Mouse (Mus musculus): ENCODE measurements around the gene Avpr1b.
"Not testable (repeated sequence)": the region's sequence is repeated elsewhere in the genome, so short reads cannot be mapped to it uniquely, and the experiment has no call there.

Avpr1b gene

DNA sequence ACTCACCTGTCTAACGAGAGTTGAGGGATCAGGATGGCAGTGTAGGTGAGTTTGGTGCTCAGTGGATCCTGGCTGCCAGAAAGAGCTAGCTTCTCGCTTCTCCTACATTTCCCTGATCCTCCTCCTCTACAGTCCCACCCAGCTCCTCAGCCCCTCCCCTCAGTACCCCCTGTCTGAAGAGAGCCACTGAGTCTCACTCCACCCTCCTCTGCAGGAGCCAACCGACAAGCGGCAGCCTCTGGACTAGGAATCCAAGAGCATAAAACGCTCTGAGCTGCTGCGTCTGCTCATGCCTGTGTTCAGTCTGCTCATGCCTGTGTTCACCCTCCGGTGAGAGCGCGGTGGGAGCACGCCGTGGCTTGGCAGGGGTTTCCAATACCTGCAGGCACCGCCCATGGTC is at the start of gene Avpr1b:
TSS of gene Avpr1b (plus strand) at position 335 of the 400 bp plus-strand sequence.
- DNase-seq: no peak

DNA sequence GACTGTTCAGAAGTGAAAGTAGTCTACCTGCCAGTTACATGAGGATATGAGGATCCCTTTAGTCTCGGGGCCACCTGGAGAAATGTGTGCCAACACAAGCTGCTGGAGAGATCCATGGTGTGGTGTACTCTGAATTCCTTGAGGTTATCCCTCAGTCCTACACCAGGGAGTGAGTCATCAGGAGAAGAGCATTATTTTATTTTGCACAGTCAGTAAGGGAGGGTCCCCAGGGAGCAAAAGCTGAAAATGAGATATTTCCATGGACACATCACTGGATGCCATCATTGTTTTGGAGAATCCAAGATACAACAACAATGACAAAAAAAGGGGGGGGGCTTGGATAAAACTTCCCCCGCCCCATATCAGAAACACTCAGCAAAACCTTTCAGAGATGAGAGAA is 47.1 kb upstream of the Avpr1b start:
- DNase-seq: no peak

DNA sequence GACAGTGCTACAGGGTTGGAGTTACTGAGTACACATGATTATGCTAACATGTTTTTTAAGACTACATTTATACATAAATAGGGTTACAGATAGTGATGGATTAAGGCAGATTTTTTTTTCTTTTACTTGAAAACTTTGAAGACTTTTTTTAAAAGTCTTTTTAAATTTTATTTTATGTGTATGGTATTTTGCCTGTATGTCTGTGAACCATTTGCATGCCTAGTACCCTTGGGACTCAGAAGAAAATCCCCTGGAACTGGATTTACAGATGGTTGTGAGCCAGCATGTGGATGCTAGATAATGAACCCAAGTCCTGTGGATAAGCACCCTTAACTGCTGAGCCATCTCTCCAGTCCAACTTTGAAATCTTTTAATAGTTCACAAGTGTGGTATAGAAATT is 45.6 kb upstream of the Avpr1b start:
- no peak for DNase-seq

DNA sequence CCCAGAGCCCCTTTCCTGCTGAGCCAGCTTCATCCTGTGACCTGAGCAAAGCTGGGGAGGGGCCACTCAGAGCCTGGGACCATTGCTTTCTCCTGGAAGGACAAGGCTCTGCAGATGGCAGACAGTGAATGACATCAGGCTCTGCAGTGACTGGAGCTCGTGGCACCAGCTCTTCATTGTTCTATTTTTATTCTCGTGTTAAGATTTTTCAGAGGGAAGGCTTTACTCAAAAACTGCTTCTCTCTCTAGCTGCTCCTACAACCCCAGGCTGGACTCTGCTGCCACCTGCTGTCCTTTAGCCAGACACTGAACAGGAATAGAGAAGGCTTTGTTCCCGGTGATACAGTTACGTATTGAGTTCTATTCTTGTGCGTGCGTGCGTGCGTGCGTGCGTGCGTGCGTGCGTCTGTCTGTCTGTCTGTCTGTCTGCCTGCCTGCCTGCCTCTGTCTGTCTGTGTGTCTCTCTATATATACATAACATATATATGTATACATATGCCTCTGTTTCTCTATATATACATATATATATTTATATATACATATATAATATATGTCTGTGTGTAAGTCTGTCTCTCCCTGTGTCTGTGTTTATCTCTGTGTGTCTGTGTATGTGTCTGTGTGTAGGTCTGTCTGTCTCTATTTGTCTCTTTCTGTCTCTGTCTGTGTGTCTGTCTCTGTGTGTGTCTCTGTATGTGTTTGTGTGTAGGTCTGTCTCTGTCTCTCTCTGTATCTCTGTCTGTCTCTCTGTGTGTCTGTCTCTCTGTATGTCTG is 43.8 kb upstream of the Avpr1b start:
- DNase-seq: peak; percentile 77

DNA sequence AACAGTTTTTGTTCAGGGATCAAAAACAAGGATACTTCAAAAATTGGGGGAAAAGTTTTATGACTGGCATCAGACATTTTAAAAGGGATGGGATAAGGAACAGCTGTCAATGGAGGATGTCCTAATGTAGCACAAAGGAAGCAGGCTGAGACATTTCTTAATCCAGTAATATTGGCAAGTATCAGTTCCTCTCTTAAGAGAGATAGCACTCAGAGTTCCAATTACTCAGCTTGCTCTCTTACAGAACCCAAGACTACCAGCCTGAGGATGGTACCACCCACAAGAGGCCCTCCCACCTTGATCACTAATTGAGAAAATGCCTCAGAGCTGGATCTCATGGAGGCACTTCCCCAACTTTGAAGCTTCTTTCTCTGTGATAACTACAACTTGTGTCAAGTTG is 38.5 kb upstream of the Avpr1b start:
- DNase-seq: no peak

DNA sequence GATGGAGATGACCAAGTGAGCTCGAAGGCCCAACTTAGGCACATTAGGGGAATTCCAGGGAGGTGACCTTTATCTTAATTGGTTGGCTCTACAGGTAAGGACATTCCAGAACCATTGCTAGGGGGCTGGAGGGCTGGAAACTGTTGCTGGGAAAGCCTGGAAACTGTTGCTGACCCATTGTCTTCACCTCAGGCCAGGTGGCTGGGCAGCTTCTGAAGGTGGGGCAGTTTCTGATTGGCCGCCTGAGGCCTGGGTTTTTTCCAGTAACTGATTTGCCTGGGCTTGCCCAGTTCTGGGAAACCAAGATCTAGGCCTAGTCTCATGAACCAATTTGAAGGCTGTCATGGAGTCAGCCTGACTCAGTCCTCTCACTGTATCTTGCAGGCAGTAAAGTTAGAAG is 37.0 kb upstream of the Avpr1b start:
- no peak for DNase-seq

DNA sequence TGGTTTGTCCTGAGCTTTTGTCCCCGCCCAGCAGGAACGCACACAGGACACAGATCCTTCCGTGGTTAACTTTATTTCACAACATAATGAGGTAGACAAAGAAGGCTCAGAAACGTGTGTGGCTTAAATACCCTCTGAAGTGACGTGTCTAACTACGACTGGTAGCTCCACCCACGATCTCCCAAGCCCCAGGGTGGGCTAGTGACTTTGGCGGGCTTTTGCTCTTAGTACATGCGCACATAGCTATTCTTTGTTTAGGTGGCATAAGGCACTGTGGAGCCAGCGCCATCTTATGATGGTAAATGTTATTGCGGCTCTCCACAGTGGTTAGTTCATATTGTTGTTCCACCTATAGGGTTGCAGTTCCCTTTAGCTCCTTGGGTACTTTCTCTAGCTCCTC is 33.0 kb upstream of the Avpr1b start:
- not testable (repeated sequence) for DNase-seq

DNA sequence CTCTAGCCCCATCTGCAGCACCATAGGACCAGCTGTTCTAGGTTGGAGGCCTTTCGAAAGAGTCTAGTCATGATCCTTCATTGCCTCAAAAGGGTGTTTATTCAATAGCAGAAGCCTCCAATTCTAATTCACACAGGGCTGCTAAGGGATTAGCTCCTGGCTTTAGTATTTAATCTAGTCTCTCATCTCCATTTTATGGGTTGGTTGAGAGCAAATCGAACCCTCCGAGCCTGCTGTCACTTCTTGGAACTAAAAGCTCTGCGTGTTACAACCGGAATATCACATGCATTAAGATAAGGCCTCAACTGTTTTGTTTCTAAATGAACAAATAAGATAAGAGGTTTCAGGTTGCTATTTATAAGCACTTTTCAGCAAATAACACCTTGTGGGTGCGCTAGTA is 29.3 kb upstream of the Avpr1b start:
- no peak for DNase-seq

DNA sequence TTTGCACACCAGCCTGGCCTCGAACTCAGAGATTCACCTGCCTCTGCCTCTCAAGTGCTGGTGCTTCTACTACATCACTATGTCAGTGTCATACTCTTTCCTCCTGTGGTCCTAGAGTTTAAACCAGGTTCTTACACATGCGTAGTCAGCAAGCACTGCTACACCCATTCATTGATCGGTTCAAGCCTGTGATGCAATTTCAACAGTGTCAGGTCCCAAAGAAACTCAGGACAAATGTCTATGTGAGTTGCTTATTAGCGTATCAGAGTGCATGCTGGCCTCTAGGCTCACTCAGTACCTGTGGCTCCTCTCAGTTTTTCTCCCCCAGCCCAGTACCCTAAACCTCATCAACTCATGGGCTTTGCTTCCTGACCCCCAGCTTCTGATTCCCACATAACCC is 28.6 kb upstream of the Avpr1b start:
- no peak for DNase-seq

DNA sequence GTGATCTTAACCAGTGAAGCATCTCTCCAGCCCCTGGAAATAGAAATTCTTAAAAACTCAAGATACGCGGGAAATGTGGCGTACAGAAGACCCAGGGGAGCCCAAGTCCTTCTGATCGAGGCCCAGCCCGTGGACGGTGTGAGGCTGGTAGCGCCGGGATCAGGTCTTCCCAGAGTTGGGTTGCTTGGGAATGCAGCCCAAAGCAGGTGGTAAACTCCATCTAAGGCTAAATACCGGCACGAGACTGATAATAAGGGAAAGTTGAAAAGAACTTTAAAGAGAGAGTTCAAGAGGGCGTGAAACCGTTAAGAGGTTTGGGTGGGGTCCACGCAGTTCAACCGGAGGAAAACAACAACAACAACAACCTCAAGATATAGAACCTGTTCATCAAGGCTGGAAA is 25.3 kb upstream of the Avpr1b start:
- DNase-seq: peak; percentile 42

DNA sequence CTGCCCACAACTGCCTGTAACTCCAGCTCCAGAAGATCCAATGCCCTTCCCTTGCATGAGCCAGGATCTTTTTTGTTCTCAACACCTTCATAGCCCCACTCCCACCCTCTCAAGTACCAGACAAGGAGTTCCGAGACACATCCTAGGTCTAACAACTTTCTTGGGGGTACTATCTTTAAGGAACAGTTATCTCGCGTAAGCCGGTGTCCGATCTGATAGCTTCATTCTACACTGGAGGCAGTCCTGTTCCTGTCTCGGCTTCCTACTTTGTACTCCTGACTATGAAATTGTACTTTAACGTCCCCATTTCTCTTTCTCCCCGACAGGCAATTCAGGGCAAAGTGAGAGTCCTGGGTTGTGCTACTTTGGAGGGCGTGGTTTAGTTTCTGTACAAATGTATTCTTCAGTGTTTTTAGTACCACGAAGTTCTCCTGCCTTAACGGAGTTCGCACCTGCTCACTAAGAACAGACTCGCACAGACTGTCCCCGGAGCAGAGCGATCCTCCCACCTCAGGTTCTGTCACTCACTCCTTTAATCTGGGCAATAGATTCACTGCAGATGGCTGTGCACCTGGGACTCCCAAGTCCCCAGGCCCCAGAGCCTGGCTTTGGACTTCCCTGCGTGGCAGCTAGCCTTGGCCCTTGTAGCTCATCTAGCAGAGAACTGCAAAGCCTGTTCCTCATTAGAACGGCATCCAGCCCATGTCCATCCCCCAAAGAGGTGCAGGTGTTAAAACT is 19.9 kb upstream of the Avpr1b start:
- DNase-seq: no peak

DNA sequence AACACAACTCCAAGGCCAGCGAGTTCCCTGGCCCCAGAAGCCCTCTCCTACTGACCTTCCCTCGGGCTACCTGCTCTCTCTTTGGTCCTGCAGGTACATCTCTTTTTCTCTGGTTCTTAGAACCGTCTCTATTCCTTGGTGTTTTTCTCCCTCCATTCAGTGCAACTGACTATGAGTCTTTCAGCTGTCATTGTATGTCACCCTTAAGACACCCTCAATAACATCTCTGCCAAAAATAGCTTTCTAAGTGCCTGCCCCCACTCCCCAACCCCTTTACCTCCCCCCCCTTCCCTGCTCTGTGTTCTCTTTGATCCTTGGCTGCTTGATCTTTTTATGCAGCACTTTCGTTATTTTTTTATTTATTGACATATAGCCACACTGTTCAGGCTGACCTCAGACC is 18.6 kb upstream of the Avpr1b start:
- DNase-seq: no peak

DNA sequence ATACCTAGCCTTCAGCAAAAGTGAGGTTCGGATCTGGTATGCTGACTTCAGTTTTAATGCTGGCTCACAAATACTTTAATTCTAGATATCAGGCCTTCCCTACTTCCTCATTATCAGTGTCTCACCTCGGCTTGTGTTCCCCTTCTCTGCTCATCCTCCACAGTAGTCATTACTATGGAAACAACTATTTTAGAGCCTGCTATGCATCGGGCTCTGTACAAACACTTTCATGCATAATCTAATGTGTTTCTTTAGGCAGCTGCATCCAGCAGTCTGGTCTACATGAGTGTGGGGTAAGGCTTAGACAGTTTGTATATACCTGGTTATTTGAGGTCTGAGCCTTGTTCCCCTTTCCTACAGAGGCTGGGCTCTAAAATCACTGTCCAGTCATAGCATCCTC is 15.4 kb upstream of the Avpr1b start:
- no peak for DNase-seq

DNA sequence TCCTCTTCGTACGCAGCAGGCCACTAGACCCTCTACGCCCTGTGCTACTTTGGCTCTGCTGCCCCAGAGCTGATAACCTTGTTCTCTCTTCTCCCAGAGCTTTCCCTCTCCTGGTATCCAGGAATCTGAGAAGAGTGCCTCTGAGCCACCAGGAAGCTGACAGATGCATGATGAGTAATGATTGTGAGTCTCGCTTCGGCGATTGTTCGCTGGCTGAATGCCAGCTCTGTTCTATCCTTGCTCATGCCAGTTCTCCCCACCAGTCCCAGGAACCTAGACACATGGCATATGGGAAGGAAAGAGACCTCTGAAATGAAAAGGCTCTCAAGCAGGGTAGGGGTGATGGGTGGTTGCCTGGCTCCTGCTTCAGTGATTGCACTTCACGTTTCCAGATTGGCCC is 12.2 kb upstream of the Avpr1b start:
- no peak for DNase-seq

DNA sequence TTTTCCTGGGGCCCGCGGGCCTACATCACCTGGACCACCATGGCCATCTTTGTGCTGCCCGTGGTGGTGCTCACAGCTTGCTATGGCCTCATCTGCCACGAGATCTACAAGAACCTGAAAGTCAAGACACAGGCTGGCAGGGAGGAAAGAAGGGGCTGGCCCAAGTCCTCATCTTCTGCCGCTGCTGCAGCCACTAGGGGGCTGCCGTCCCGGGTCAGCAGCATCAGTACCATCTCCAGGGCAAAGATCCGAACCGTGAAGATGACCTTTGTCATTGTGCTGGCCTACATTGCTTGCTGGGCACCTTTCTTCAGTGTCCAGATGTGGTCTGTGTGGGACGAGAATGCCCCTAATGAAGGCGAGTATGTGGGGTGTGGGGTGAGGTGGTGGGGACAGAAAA is 1.3 kb downstream of the Avpr1b start:
- no peak for DNase-seq

DNA sequence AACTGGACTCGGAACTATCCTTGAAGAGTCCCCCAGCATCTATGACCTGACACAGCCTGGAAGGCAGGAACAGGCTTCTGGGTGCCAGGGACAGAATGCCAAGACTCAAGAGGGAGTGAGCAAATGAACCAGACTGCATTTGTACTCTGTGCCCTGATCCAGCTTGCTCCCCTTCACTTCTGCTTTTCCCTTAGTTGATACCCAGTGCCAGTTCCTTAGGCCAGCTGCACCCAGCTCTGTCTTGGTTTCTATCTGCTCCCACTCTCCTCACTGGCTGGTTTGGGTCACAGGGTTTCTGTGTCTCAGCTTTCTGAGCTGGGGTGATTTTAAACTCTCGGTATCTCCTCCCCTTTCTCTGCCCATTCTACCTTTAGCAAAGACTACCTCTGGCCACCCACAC is 7.7 kb downstream of the Avpr1b start:
- no peak for DNase-seq

DNA sequence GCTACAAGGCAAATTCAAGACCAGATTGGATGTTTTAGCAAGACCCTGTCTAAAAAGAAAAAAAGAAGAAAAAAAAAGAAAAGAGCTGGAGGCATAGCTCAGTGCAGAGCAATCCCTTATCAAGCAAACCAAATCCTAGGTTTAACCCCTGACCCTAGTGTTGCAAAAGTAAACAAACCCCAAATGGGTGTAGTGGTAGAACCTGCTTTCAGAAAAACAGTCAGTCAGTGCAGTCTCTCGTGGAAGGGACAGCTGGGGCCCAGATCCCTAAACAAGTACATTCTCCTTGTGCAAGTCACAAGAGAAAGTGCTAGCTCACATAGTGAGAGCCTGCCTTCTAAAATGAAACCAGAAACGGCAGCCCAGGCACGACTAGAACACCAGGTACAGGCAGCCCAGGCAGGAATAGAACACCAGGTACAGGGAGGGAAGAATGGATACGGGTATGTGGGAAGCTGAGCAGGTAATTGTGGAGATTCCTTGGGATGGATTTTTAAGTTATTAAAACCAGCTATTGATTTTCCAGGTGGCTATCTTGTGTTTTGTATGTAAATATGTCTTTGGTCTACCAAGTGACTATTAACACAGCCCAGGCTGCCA is 13.6 kb downstream of the Avpr1b start:
- DNase-seq: peak; percentile 15

DNA sequence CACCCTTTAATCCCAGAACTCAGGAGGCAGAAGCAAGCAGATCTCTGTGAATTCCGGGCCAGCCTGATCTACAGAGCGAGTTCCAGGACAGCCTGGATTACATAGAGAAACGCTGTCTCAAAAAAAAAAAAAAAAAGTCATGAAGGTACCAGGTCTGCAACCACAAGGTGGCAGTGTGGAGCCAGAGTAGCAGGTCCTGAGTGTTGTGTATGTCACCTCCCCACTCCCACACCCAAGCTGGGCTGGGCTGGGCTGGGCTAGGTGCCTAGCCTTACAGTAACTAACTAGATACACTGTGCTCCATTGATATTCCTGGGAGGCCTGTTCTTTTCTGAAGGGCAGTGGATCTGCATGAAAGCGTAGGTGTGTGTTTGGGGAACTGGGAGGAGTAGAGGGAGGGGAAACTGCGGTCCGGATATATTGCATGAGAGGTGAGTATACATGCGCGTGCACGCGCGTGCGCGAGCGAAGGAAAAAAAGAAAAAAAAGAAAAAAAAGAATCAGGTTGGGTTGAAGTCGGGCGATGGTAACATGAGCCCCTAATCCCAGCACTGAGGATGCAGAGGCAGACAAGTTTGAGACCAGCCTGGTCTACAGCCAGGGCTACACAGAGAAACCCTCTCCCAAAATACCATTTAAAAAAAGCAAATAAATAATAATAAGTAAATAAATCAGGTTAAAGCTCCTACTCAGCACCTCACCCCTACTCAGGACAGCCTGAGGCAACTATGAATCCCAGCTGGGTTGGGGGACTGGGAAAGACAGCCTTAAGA is 14.5 kb downstream of the Avpr1b start:
- DNase-seq: peak; percentile 79

DNA sequence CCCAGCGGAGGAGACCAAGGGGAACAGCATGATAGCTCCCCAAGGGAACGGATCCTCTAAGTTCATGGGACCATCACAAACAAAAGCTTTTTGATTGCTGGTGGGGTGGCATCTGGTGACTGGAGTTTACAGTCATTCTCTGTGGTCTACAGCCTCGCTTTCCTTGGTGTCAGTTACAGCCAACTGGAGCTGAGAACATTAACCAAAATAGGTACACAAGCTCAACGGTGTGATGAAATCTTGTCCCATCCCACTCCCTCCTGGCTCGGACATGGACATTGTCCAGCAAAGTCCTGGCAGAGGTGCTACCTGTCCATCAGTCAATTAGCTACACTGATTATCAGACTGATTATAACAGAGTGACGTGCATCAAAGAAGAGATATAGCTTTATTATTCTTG is 15.6 kb downstream of the Avpr1b start:
- DNase-seq: no peak

DNA sequence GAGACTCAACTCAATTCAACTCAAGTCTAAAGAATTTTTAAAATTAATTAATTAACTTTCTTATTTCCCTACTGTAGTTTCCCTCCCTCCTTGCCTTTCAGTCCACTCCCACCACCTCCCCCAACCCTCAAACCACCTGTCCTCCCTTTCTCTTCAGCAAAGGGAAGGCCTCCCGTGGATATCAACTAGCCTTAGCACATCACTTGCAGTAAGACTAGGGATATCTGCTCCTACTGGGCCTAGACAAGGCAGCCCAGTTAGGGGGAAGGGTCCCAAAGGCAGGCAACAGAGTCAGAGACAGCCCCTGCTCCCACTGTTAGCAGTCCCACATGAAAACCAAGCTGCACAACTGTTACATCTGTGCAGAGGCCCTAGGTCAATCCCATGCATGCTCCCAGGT is 17.1 kb downstream of the Avpr1b start:
- DNase-seq: no peak

DNA sequence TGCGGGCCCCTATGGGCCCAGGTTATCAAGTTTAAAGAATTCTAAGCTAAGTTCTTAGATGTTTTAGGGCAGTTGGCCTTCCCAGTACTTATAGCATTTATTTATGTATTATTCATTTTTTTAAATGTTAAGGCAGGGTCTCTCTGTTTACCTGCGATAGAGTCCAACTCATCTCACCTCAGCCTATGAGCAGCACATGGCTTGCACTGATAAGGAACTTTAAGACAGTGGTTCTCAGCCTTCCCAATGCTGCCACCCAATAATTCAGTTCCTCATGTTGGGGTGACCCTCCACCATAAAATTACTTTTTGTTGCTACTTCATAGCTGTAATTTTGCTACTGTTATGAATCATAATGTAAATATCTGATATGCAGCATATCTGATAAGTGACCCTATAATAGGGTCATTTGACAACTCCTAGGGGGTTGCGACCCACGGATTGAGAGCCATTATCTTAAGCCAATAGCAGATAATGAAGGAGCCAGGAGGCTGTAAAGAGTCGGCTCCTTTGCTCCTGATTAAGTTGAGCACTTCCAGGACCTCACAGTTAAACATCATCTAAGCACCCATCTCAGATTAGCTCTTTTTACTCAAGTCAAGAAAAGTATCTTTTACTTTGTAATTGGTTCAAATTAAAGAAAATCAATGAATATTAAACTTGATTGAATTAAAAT is 17.6 kb downstream of the Avpr1b start:
- DNase-seq: no peak

DNA sequence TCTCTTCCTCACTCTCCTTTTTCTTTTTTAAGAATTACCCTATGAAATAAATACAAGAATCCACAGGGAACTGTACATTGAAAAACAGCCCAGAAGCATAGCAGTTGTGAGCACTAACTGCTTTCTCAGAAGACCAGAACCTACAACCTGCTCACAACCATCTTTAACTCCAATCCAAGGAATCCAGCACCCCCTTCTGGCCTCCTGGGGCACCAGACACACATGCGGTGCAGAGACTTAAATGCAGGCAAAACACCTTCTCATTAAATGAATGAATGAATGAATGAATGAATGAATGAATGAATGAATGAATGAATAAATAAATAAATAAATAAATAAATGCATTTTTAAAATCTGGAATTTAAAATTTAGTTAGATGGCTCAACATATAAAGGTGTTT is 19.5 kb downstream of the Avpr1b start:
- no peak for DNase-seq

DNA sequence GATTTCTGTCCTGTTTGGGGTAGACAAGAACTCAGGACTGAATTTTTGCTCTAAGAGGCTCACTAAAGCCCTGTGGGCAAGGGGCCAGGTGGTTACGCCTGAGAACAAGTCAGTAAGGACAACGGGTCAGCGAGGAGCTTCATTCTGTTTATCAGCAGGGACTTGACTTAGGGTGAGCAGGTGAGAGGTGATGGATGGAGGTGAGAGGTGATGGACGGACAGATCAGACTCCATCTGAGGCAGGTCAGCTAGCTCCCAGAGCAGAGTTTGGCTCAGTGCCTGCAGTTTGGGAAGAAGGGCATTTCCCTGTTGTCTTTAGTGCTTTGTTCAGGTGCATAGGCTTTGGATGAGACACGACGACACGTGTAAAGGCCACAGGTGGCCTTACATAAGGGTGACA is 20.3 kb downstream of the Avpr1b start:
- no peak for DNase-seq
